Mouse (Mus musculus) megakaryocyte, embryonic 14.5 days (primary cell): Measurements from ENCODE around the gene Exosc9.

Experiments used
- FLI1 ChIP-seq: IDR thresholded peaks from 2 replicates; pipeline ENCODE4 v1.6.1; 2012; ENCODE audit warnings: low read length, inconsistent platforms, mixed read lengths
- GATA1 ChIP-seq: IDR thresholded peaks from 3 replicates; pipeline ENCODE4 v1.6.1; 2012; ENCODE audit warnings: mixed read lengths, low read length, inconsistent platforms, borderline replicate concordance

- no peak for TF ChIP-seq FLI1
- TF ChIP-seq GATA1: no peak
These were observed 47.1 kb upstream of the Exosc9 start for GRCm38 (mm10) chr3:36505306-36505705.
